Mouse (Mus musculus): ENCODE measurements around the gene Gm9821. TPM values are rescaled to one million over a fixed set of nuclear protein-coding genes. Genes with fewer than 3 reads are reported as not detected.

The Gm9821 gene
- polyA plus RNA-seq, 1 experiment: not detected

DNA sequence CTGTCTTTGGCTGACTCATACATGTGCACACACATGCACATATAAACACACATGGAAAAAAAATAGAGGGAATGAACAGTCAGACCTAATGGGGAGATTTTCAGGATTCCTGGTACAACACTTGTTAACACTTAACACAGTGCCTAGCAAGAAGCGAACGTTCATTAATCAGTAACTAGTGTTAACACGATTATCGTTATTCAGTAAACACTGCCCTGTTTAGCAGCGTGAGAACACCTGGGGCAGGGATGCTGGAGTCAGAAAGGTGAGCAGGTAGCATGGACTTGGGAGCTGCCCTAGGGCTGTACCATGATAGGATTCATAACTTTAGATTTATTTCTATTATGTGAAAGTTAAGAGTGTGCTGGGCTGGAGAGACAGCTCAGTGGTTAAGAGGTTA lies 50.5 kb downstream of the Gm9821 start:
- TF ChIP-seq POLR2A (IDR thresholded peaks at IDR 0.05; ENCODE audit: borderline replicate concordance, extremely low read depth, low read depth, low read length): no peak
- no peak for TF ChIP-seq CTCF (IDR thresholded peaks at IDR 0.05; ENCODE audit: insufficient read depth, low read length)
- Histone ChIP-seq H3K4me3 (replicated peaks; ENCODE audit: extremely low read depth, low read depth, low read length) (no peak overlapping the region), H3K4me1 (ENCODE audit: control insufficient read depth, insufficient read depth, low read length) (no peaks in the 10 kb centered on the region)
- WGBS: 74% methylated on average over 5 of the region's 5 CpGs
- DNase-seq: no peak

Other genes starting within 250 kb of the Gm9821 start
- gene Atg13, start 235.1 kb upstream of the Gm9821 start, polyA plus RNA-seq (2012; rRNA removed): 31.8 and 40.4 TPM in 2 replicates
- gene Harbi1, start 234.9 kb upstream of the Gm9821 start, polyA plus RNA-seq (2012; rRNA removed): 1.9 and 3.5 TPM in 2 replicates
- gene Ambra1, start 215.6 kb upstream of the Gm9821 start, polyA plus RNA-seq (2012; rRNA removed): 16.6 and 20.0 TPM in 2 replicates
- gene Chrm4, start 18.5 kb upstream of the Gm9821 start, polyA plus RNA-seq (2012; rRNA removed): 0.10 and 0.13 TPM in 2 replicates
- gene Mdk, start 13.4 kb upstream of the Gm9821 start, polyA plus RNA-seq (2012; rRNA removed): 10.0 and 10.1 TPM in 2 replicates
- gene Dgkz, start 30.2 kb downstream of the Gm9821 start, polyA plus RNA-seq (2012; rRNA removed): 252 and 308 TPM in 2 replicates
- gene Creb3l1, start 78.8 kb downstream of the Gm9821 start, polyA plus RNA-seq (2012; rRNA removed): 11.6 and 15.0 TPM in 2 replicates
- 42.4 and 49.9 TPM in 2 replicates for gene Phf21a, start 147.4 kb downstream of the Gm9821 start, polyA plus RNA-seq (2012; rRNA removed)

All from lung, adult 2 months (tissue).